Mouse (Mus musculus): ENCODE measurements around the gene Dusp5. TPM values are rescaled to one million over a fixed set of nuclear protein-coding genes. Genes with fewer than 3 reads are reported as not detected.

Gene Dusp5
- polyA plus RNA-seq (2017; shearing (Covaris generic)), result 4.3 TPM

DNA sequence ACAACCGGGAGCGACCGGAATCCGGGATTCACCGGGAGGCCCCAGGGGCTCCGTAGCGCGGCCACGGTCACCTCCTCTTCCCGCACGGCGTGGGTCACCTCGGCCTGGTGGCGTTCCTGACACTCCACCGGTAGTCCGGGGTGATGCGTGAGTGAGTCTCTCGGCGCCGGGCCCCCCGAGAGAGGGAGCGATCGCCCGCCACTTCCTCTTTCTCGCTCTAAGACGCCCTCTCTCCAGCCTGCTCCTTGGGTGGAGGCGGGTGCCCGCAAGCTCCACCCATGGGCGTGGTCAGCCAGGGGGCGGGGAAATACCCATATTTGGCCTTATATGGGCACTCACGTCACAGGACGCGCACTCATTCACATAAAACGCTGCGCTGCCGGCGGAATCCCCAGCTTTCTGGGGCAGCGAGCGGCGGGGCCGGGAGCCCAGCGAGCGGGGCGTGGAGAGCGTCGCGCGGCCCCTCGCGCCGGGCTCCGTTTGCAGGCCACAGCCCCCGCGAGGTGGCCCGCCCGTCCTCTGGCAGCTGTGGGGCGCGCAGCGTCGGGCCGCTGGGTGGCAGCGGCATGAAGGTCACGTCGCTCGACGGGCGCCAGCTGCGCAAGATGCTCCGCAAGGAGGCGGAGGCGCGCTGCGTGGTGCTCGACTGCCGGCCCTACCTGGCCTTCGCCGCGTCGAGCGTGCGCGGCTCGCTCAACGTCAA, at the start of gene Dusp5:
Gene Dusp5 (plus strand): TSS at position 358 of the 703 bp plus-strand sequence.

DNA sequence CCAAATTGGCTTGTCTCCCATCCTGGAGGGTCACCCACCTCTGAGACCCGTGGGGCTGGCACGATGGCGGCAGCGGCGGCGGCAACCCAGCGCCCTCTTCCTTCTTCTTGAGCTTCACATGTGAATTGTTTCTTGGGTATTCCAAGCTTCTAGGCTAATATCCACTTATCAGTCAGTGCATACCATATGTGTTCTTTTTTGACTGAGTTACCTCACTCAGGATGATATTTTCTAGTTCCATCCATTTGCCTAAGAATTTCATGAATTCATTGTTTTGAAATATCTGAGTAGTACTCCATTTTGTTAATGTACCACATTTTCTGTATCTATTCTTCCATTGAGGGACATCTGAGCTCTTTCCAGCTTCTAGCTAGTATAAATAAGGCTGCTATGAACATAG, 60.1 kb downstream of the Dusp5 start, which contains the start of gene Nutf2-ps1:
Gene Nutf2-ps1 (minus strand): TSS at position 101 of the 400 bp plus-strand sequence.

Other genes with a start within 250 kb of the Dusp5 start
- 3.2 TPM for gene Mxi1, start 218.6 kb upstream of the Dusp5 start, polyA plus RNA-seq (2017; shearing (Covaris generic))
- not detected for gene Gm10197, start 157.3 kb upstream of the Dusp5 start, polyA plus RNA-seq (2017; shearing (Covaris generic))
- 69.8 TPM for gene Smndc1, start 138.5 kb upstream of the Dusp5 start, polyA plus RNA-seq (2017; shearing (Covaris generic))
- 240 TPM for gene Nutf2-ps1, start 60.0 kb downstream of the Dusp5 start, polyA plus RNA-seq (2017; shearing (Covaris generic))
- 51.6 TPM for gene Smc3, start 71.3 kb downstream of the Dusp5 start, polyA plus RNA-seq (2017; shearing (Covaris generic))
- gene Rbm20, start 148.2 kb downstream of the Dusp5 start, polyA plus RNA-seq (2017; shearing (Covaris generic)), result 0.16 TPM